Mouse (Mus musculus) testis, postnatal 10 days (tissue): ENCODE data around the gene Tnfrsf11a.
A peak's percentile ranks its signal among the peaks of the same experiment; 100 is the strongest.

Experiments
- DNase-seq: peaks from one replicate; pipeline ENCODE4 v3.0.0; 2021; ENCODE audit warnings: low spot score

Tnfrsf11a gene

GRCm38 (mm10) chr1:105827786-105828345 is 47.3 kb downstream of the Tnfrsf11a start:
- no peak for DNase-seq

DNA sequence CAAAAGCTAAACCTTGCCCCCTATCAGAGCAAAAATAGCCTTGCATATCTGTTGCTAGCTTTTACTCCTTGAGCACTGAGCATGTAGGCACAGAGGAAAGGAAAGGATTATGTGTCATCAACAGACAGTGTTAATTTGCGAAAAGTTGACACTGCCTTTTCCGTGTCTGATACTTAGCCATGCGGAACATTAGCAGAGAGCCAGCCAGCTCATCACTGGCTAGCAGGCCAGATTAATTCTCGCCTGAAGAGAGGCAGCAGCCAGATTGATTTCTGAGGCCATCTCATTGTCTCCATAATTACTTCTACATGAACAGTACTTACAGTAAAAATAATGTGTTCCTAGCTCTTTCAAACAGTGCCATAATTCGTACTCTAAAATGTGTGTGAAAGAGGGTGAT is 48.7 kb downstream of the Tnfrsf11a start:
- no peak for DNase-seq

GRCm38 (mm10) chr1:105832784-105833183 is 52.3 kb downstream of the Tnfrsf11a start:
- DNase-seq, result no peak

GRCm38 (mm10) chr1:105842950-105843349 is 62.4 kb downstream of the Tnfrsf11a start:
- no peak for DNase-seq

- DNase-seq, result no peak
These were observed 62.9 kb downstream of the Tnfrsf11a start for GRCm38 (mm10) chr1:105843386-105843785.

GRCm38 (mm10) chr1:105843856-105844255 is 63.3 kb downstream of the Tnfrsf11a start:
- DNase-seq, result no peak

- DNase-seq, result no peak
These were observed 64.0 kb downstream of the Tnfrsf11a start for GRCm38 (mm10) chr1:105844341-105845006.

- no peak for DNase-seq
These were observed 65.9 kb downstream of the Tnfrsf11a start for GRCm38 (mm10) chr1:105846431-105846830.

GRCm38 (mm10) chr1:105848806-105849205 is 68.3 kb downstream of the Tnfrsf11a start:
- DNase-seq, result no peak

DNA sequence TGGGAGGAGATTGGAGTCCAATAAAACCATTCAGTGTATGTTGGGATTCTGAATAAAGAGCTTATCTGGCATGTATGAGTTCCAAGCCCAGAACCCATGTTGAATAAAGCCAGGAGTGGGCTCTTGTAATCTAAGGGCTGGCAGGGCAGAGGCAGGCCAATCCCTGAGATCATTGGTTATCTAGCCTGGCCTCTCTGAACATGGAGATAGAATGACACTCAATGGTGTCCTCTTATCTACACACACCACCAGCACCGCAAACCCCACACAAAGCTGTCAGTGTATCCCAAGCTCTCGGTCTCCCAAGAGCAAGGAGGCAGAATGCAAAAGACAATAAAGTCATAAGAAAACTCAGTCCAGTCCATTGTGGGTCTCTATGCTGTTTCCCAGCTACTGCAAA is 70.8 kb downstream of the Tnfrsf11a start:
- no peak for DNase-seq

DNA sequence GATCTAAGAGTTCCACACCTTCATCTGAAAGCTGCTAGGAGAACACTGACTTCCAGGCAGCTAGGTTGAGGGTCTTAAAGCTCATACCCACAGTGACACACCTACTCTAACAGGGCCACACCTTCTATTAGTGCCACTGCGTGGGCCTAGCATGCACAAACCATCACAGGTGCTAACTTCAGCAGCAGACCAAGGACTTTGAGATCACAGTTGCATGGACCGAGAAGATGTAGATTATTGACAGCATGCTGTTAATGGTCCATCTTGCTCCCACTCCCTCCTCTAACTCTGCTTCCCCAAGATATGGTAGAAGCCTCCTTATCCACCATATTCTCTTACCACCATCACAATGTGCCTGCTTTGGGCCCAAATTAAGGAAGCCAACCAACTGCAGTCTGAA is 79.2 kb downstream of the Tnfrsf11a start:
- no peak for DNase-seq

GRCm38 (mm10) chr1:105876589-105876988 is 96.1 kb downstream of the Tnfrsf11a start:
- no peak for DNase-seq

GRCm38 (mm10) chr1:105877808-105878207 is 97.3 kb downstream of the Tnfrsf11a start:
- DNase-seq, result no peak

- DNase-seq, result no peak
These were observed 97.9 kb downstream of the Tnfrsf11a start for GRCm38 (mm10) chr1:105878416-105878815.

DNA sequence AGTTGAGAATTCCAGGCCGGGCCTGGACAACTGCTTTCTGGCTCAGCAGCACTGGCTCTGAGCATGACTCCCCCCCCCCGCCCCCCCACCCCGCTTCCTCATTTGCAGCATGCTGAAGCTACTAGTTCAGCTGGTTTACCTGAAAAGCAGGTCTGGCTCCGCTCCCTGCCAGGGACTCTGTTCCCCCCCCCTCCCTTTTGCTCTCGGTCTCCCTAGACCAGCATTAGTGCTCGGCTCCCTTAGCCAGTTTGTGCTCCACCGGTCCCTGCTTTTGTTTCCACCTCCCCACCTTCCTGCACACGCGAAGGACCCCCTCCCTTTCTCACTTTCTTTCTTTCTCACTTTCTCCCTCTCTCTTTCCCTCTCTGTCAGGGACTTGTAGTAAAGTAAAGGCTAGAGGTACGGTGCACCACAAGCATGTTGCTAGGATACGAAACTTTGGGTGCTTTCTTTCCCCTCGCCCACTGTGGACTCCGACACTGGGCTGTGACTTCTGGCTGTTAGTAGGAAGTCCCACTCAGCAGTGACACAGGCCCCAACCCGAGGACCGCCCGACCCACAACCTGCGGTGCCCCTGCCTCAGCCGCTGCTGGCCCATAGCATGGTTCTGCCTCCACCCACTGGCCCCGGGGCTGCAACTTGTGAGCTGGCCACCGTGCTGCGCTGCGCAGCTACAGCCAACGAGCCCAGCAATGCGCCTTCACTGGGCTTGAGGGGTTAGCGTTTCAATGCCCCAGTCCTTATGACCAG is 100.2 kb downstream of the Tnfrsf11a start:
- peak; percentile 46 for DNase-seq

GRCm38 (mm10) chr1:105881466-105881865 is 100.9 kb downstream of the Tnfrsf11a start:
- no peak for DNase-seq

GRCm38 (mm10) chr1:105883498-105883897 is 103.0 kb downstream of the Tnfrsf11a start:
- DNase-seq, result no peak

DNA sequence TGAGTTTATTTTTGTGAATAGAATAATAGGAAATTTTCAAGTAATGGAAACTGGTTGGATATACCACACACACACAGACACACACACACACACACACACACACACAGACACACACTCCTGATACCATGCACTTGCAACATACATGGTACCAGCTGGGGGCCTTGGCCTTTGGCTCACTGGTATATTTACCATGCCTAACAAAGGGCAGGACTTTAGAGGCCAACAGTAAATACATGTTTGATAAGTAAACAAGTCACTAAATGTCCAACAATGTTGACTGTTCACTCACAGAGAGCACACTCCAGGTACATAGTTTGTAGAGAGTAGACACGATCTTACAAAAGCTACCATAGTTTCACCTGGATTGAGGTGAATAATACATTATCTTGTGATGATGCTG is 104.6 kb downstream of the Tnfrsf11a start:
- no peak for DNase-seq

- no peak for DNase-seq
These were observed 105.1 kb downstream of the Tnfrsf11a start for GRCm38 (mm10) chr1:105885575-105885974.

GRCm38 (mm10) chr1:105886358-105886757 is 105.8 kb downstream of the Tnfrsf11a start:
- no peak for DNase-seq

- peak; percentile 93 for DNase-seq
These were observed 110.7 kb downstream of the Tnfrsf11a start for GRCm38 (mm10) chr1:105891032-105891725.

GRCm38 (mm10) chr1:105895019-105895418 is 114.5 kb downstream of the Tnfrsf11a start:
- no peak for DNase-seq
